Mouse (Mus musculus) thymus, adult 2 months (tissue): ENCODE measurements around the gene Hfe2. TPM values are rescaled to one million over a fixed set of nuclear protein-coding genes. Genes with fewer than 3 reads are reported as not detected.

Experiments
- DNase-seq: peaks from one replicate; pipeline ENCODE4 v3.0.0; 2021
- H3K27ac ChIP-seq: fragments of 200-500 bp; 2 replicates; pipeline ENCODE4 v1.5.1; 2012; ENCODE audit warnings: low read length, control low read depth; ENCODE audit not compliant: control insufficient read depth, insufficient read depth
- H3K27me3 ChIP-seq: fragments of 200-500 bp; 2 replicates; pipeline ENCODE4 v1.6.1; 2012; ENCODE audit warnings: mild to moderate bottlenecking, low read length, moderate library complexity, mixed read lengths; ENCODE audit not compliant: control insufficient read depth, insufficient read depth
- H3K36me3 ChIP-seq: fragments of 200-500 bp; 2 replicates; pipeline ENCODE4 v1.6.1; 2012; ENCODE audit warnings: mild to moderate bottlenecking, low read length, moderate library complexity; ENCODE audit not compliant: control insufficient read depth, insufficient read depth
- H3K4me1 ChIP-seq: fragments of 200-500 bp; replicated peaks from 2 replicates; pipeline ENCODE4 v1.6.1; 2012; ENCODE audit warnings: low read length; ENCODE audit not compliant: control insufficient read depth, insufficient read depth
- H3K4me3 ChIP-seq: fragments of 200-500 bp; 2 replicates; pipeline ENCODE4 v1.5.1; 2012; ENCODE audit warnings: mild to moderate bottlenecking, low read length, control low read depth, moderate library complexity; ENCODE audit not compliant: control insufficient read depth, insufficient read depth
- CTCF ChIP-seq: fragments of 200-500 bp; IDR thresholded peaks from 2 replicates; pipeline ENCODE4 v1.5.1; 2012; ENCODE audit warnings: mild to moderate bottlenecking, control low read depth, low read length, moderate library complexity, borderline replicate concordance; ENCODE audit not compliant: control insufficient read depth, poor library complexity, insufficient read depth; ENCODE audit errors: extremely low read depth
- POLR2A ChIP-seq: fragments of 200-500 bp; IDR thresholded peaks from 2 replicates; pipeline ENCODE4 v1.6.1; 2012; ENCODE audit warnings: mild to moderate bottlenecking, low read length, control low read depth, moderate library complexity; ENCODE audit not compliant: control insufficient read depth, poor library complexity, insufficient read depth; ENCODE audit errors: extremely low read depth
- WGBS: fragments of 180-500 bp; shearing (Covaris S2); methylation state at CpG from one replicate; pipeline ENCODE4 v1.1.7; 2018; 5-methylcytosine and 5-hydroxymethylcytosine counted together
- polyA plus RNA-seq: library from polyadenylated mRNA; depleted of rRNA; stranded (reverse); fragments of >200 nt; gene quantifications from 2 replicates; pipeline ENCODE4 v1.2.3, GENCODE M21; 2012

Gene Hfe2
- polyA plus RNA-seq, 1 experiment = 10.4 TPM

GRCm38 (mm10) chr3:96526864-96527542 is 2.0 kb downstream of the Hfe2 start:
- no peaks in the 10 kb centered on the region for H3K36me3 ChIP-seq
- TF ChIP-seq POLR2A (no peak), CTCF (no peak)
- H3K4me3 ChIP-seq = no peak overlapping the region
- no peak overlapping the region for H3K27ac ChIP-seq
- DNase-seq = no peak
- WGBS = 11% methylated on average over 44 of the region's 44 CpGs
- H3K4me1 ChIP-seq = no peaks in the 10 kb centered on the region
- H3K27me3 ChIP-seq = peaks cover 14% of the 10 kb centered on the region; the same call in 1 of the 2 replicates

GRCm38 (mm10) chr3:96528506-96528905 is 3.5 kb downstream of the Hfe2 start:
- no peak for TF ChIP-seq POLR2A
- WGBS = 49% methylated on average over 9 of the region's 9 CpGs
- H3K4me1 ChIP-seq = no peaks in the 10 kb centered on the region
- no peak overlapping the region for H3K27ac ChIP-seq
- no peaks in the 10 kb centered on the region for H3K36me3 ChIP-seq
- H3K27me3 ChIP-seq = peaks cover 14% of the 10 kb centered on the region; the same call in 1 of the 2 replicates
- DNase-seq = no peak
- no peak overlapping the region for H3K4me3 ChIP-seq

GRCm38 (mm10) chr3:96532050-96532449 is 7.1 kb downstream of the Hfe2 start:
- Histone ChIP-seq H3K4me1 (no peaks in the 10 kb centered on the region), H3K27ac (no peak overlapping the region), H3K27me3 (peaks cover 7% of the 10 kb centered on the region; the same call in 1 of the 2 replicates), H3K36me3 (no peaks in the 10 kb centered on the region), H3K4me3 (no peak overlapping the region)
- no peak for TF ChIP-seq POLR2A
- no peak for TF ChIP-seq CTCF
- DNase-seq = no peak
- WGBS = 69% methylated on average over 7 of the region's 7 CpGs

- DNase-seq = no peak
- Histone ChIP-seq H3K27me3 (no peaks in the 10 kb centered on the region; the same call in 1 of the 2 replicates), H3K4me1 (no peaks in the 10 kb centered on the region), H3K27ac (no peak overlapping the region), H3K4me3 (no peak overlapping the region), H3K36me3 (no peaks in the 10 kb centered on the region)
- 77% methylated on average over 2 of the region's 2 CpGs for WGBS
- TF ChIP-seq POLR2A (no peak), CTCF (no peak)
These were observed 9.3 kb downstream of the Hfe2 start for GRCm38 (mm10) chr3:96534300-96534699.

GRCm38 (mm10) chr3:96539316-96539715 is 14.3 kb downstream of the Hfe2 start:
- H3K36me3 ChIP-seq = no peaks in the 10 kb centered on the region
- no peaks in the 10 kb centered on the region for H3K27me3 ChIP-seq
- no peak for TF ChIP-seq POLR2A
- no peak for TF ChIP-seq CTCF
- 89% methylated on average over 2 of the region's 2 CpGs for WGBS
- no peaks in the 10 kb centered on the region for H3K4me1 ChIP-seq
- no peak overlapping the region for H3K4me3 ChIP-seq
- no peak overlapping the region for H3K27ac ChIP-seq
- DNase-seq = no peak

- H3K27me3 ChIP-seq = no peaks in the 10 kb centered on the region
- no peak for DNase-seq
- H3K27ac ChIP-seq = no peak overlapping the region
- H3K36me3 ChIP-seq = no peaks in the 10 kb centered on the region
- WGBS = 80% methylated on average over 6 of the region's 6 CpGs
- no peaks in the 10 kb centered on the region for H3K4me1 ChIP-seq
- H3K4me3 ChIP-seq = no peak overlapping the region
- TF ChIP-seq POLR2A (no peak), CTCF (no peak)
These were observed 15.8 kb downstream of the Hfe2 start for GRCm38 (mm10) chr3:96540740-96541139.
